Mouse (Mus musculus) leukemia stem cell, adult 10-12 weeks (primary cell): ENCODE data around the gene Usp6nl. TPM values are rescaled to one million over a fixed set of nuclear protein-coding genes. Genes with fewer than 3 reads are reported as not detected.

Experiments used
- polyA plus RNA-seq: library from polyadenylated mRNA; stranded (reverse); fragments of >175 nt; gene quantifications from 2 replicates; pipeline ENCODE4 v1.2.3, GENCODE M21; 2012; ENCODE audit warnings: low replicate concordance

The Usp6nl gene
- 17.1 and 19.2 TPM in 2 replicates for polyA plus RNA-seq

GRCm38 (mm10) chr2:6322376-6322901 lies at the start of gene Usp6nl:
Usp6nl (plus strand) TSS chr2:6322667.

Other genes starting within 250 kb of the Usp6nl start
- gene Proser2, start 192.5 kb upstream of the Usp6nl start, polyA plus RNA-seq: 0.46 and 1.4 TPM in 2 replicates
- 0.81 and 3.0 TPM in 2 replicates for gene Echdc3, start 109.6 kb upstream of the Usp6nl start, polyA plus RNA-seq